Mouse (Mus musculus) retina, embryonic 14.5 days (tissue): ENCODE measurements around the gene Igsf9b.

ENCODE experiments used
- DNase-seq: peaks from one replicate; pipeline ENCODE4 v3.0.0-alpha.2; 2015; ENCODE audit warnings: low spot score

Gene Igsf9b

DNA sequence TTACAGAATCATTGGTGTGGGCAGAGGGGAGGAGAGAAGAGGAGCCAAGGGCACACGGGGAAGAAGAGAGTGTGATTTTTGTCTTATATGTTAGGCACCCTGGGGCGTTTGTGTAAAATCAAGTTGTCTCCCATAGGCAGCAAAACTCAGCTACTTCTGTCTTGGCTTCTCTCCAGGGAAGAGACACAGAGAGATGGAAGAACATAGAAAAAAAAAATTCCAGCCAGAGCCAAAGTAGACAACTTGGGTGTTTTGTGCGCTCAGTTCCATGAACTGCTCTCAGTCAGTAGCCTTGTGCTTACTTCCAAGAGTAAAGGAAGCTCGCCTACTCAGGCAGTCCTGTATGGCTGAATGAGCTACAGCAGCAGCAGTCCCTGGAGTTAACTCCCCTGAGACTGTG lies 31.4 kb downstream of the Igsf9b start:
- DNase-seq = no peak

DNA sequence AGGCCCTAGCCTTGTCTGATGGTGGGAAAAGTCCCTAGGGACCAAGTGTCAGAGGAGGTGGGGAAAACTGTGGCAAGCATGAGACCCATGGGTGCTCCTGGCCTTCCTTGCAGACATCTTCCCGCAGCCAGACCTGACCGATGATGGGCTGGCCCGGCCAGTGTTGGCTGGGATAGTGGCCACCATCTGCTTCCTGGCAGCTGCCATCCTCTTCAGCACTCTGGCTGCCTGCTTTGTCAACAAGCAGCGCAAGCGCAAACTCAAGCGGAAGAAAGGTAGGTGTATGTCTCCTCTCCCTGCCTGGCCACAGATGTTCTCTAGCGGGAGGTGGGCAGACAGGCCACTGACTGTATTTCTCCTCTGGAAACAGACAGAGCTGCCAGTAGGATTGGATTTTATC lies 32.5 kb downstream of the Igsf9b start:
- DNase-seq = no peak

DNA sequence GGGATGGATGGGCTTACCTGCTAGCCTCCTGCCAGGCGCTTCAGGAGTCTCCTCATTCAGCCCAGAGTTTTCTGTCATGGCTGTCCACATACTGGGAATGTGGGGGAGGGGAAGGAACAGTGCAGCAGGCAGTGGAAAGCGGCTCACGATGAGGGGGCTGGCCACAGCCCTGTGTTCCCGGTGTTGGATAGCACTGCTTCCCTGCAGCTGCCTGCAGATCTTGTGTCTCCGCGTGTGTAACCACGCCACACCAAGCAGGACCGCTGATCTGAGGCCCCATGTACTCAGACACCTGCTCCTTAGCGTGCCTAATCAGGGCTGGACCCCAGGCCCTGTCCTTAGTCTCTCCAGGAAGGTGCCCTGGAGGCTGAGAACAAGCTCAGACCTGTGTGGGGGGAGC lies 35.9 kb downstream of the Igsf9b start:
- no peak for DNase-seq

DNA sequence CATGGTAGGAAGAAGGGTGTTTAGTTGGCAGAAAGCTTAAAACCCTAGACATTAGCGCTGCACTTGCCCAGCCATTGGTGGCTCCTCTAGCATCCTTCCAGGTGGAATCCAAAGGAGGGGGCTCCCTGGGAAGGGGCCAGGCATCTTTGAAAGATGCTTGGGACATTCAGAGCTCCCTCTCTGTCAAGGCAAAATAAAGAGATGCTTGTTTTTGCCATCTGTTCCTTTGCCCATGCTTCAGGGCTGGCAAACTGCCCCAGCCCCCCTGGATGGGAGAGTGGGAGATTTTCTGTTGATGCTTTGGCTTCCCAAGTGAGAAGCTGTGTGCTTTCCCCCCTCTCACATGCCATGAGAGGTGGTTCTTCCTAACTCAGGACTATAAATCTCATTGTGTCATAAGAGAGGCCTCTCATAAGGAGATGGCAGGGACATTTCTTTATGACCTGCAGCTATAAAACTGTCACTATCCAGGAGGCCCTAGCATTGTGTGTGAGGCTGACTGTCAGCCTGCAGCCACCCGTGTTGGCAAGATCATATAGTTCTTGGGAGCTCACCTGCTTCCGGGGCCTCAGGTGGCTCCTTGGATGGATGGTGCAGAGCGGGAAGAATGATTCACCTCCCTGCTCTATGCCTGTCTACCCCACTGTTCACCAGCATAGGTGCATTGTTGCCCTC lies 38.1 kb downstream of the Igsf9b start:
- DNase-seq = no peak

DNA sequence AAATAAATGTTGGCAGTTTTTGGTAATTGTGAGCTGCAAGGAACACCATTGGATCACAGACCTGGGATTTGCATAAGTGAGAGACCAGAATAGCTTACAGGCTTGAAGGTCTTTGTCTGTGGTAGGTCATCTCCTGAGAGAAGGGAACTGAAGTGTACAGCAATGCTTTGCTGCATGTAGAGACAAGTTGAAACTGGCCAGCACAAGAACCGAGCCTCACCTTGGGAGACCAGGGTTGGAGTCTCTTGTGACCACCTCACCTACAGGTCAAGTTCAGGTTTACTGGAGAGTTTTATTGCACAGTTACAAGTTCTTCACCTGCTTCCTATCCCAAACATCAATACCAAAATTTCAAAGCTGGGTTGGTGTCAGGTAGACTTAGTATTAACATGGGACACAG lies 40.2 kb downstream of the Igsf9b start:
- no peak for DNase-seq

DNA sequence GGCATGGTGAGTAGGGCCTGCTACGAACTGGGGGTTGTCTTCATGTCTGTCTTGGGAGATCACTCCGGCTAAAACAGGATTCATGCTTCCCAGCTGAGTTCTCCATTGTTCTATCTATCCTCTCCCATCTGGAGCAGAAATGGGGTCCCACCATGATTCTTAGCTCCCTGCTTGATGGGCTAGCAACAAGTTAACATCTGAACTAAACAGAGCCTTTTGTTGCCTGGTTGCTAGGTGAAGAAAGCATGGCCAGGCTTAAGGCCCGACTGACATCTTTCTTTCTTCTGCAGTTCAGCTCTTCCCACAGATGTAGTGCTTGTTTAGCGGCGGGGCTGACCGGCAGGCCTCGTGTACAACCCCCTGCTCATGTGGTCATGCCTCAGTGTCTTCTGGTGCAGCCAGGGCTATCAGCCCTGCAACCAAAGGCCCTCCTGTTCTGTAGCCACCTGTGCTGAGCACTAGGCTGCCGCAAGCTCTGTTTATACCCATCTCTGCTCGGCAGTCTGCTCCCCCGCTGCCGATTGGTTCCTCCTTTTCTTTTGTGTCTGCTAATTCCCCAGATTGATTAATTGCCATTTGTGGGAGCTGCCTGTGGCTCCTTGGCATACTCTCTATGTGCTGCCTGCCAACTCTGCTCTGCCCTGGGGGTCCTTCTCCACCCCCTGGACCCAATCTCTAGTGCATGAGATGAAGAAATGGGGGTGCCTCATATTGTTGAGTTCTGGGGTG lies 47.7 kb downstream of the Igsf9b start:
- DNase-seq = no peak

DNA sequence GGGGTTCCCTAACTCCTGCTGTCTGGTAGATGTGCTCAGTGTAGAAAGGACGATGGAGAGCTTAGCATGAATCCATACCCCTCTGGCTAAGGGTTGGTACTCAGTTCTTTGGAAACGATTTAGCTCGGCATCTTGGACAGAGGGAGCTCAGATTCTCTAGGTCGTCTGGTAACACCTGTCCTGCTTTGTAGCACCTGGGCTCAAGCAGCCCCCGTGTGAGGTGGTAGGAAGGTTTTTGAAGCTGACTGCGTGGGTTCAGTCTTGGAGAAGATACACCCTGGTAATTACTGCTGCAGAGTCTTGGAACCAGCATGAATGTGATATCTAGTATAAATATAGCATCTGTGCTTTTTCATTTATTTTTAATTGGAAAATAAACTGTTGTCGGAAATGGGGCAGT lies 54.1 kb downstream of the Igsf9b start:
- no peak for DNase-seq

DNA sequence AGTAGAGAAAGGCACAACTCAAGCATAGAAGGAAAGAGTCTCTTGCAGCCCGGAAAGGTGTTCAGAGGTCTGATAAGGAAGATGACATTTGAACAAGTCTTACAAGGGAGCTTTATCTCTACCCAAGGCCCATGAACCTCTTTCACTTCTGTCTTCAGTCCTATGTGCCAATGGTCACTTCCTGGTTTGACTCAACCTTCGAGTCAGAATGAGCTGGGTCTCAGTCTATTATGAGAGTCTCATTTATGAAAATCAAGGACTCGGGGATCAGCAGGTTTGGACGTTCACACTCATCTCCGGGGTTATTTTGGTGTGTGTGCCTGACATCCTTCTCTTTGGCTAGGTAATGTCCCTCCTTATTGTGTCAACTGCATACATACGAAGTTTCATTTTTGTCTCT lies 58.9 kb downstream of the Igsf9b start:
- no peak for DNase-seq

DNA sequence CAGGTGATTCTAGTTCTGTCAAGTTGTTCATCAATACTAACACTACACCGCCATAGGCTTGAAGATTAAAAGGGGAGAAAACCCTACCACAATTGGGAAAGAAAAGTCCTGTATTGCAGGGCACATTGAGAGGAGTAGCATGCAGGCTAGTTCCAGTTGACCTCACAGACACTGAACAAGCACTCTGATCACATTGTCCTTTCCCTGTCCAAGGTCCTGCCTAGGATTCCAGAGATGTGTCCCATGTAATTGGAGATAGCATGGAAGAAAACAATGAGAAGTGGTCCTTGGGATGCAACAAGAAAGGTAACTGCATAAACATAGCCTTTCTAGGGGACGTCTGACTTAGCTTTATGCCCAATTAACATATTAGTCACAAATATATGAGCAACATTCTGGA lies 68.2 kb downstream of the Igsf9b start:
- DNase-seq = peak; percentile 23

DNA sequence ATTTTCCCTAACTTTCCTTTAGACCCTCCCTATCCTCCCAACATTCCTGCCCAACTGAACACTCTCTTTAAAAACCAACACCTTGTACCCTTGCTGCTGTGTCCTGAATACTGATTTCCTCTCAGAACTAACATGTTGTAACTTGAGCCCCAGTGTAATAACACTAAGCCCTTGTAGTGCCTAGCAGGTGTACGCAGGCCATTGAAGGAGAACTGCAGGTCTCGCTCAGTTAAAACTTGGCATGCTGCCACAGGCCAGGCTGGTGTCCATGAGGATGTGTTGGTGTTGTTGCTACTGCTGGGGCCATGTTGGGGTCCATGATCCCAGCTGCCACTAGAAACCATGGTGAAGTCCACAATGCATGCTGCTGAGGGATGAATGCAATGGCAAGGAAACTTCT lies 70.1 kb downstream of the Igsf9b start:
- DNase-seq = no peak

DNA sequence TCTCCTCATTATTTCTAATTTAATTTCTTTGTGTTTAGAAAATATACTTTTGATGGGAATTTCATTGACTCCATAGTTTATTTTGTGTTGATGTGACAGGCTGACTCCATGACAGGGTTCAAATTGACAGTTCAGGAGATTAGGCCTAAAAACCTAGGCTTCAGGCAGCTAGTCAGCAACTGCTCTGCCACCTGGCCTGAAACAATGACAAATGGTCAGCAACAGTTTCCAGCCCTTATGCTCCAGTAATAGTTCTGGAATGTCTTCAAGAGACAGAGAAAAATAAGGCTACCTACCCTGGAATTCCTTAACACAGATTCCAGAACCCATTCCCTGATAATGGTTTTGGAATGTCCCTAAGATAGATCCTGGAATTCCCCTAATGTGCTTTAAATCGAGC lies 76.7 kb downstream of the Igsf9b start:
- DNase-seq = no peak

DNA sequence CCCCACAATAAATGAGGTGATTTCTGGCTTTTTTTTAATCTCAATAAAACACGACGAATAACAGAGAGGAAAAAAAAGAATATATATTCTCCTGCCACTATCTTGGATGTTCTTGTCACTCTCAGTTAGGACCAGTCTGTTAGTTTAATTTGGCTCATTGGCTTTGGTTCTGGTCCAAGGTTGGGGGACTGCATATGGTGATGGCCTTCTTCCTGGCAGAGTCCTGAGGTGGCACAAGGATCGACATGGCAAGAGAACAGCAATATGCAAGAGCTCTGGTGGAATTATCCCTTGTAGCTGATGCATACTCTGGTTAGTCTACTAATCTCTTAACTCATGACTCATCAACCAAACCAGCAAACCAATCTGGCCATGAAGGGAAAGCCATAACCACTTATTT lies 87.9 kb downstream of the Igsf9b start:
- DNase-seq = no peak

DNA sequence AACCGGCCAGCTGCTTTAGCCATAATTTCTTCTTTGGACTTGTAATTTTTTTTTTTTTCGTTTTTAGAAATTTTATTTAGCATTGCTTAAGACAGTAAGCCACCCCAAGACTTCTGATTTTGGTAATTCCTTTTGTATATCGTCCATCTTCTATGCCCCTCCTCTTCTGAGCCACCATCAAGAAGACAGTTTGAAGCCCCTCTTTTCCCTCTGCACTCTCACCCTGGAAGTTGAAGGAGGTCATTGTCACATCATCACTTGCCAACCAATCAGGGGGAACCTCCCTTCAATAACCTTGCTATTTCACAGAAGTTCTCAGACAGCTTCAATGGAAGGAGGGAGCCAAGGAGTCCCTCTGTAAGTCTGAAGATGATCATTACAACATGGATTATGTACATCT lies 97.5 kb downstream of the Igsf9b start, which contains the start of gene Spata19:
Gene Spata19 (plus strand): TSS at position 301 of the 400 bp plus-strand sequence.
- DNase-seq = no peak

DNA sequence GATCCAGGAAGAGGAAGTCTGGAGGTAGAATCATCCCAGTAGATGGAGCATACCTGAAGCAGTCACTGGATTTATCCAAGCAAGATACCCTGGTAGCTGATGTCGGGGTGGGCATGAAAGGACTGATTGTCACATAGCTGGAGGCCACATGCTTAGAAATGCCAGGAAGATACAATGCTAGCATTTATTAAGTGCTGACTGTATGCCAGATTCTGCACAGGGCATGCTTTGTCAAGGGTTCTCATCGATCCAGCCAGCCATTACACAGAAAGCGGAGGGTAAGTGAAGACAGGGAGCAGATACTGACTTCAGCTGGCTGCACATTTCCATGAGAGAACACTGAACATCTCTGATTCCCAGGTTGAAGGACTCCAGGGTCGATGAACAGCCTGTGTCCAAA lies 102.2 kb downstream of the Igsf9b start:
- no peak for DNase-seq
